Comparison of ENCODE assay signal across 8 mouse cellular contexts in genomic region chr11:20400302-20401234, GRCm38 (mm10).
A peak's percentile ranks its signal among the peaks of the same experiment; 100 is the strongest.
DNase-seq lines count a peak whose midpoint lies in the region; ATAC-seq and TF ChIP-seq lines count a peak whose summit lies in the region.

No protein-coding gene starts in this region.

- no peak overlapping the region for H3K4me3 ChIP-seq in MEL (ENCODE audit: control insufficient read depth in 1 of 2, insufficient read depth in 1 of 2, low read depth in 2 of 2, low read length in 2 of 2)
- H3K4me3 ChIP-seq in forebrain, postnatal 0 days (ENCODE audit: low read depth, low read length): peak overlapping the region; percentile 33

- 4% methylated on average over 32 of the region's 32 CpGs for whole genome bisulfite sequencing in forebrain, postnatal 0 days

- no peaks in the 10 kb centered on the region for H3K36me3 ChIP-seq in MEL (ENCODE audit: control insufficient read depth in 1 of 2, insufficient read depth in 2 of 2, low read length in 2 of 2)
- no peaks in the 10 kb centered on the region for H3K36me3 ChIP-seq in forebrain, postnatal 0 days (ENCODE audit: insufficient read depth)

- TF ChIP-seq POLR2A in MEL (IDR thresholded peaks at IDR 0.05; ENCODE audit: control insufficient read depth in 1 of 2, insufficient read depth in 1 of 2, low read depth in 1 of 2, low read length in 2 of 2, poor library complexity in 1 of 2): no peak

- no peaks in the 10 kb centered on the region for H3K79me2 ChIP-seq in MEL (ENCODE audit: control insufficient read depth, insufficient read depth, low read length, poor library complexity)

- H3K27me3 ChIP-seq in MEL (ENCODE audit: control insufficient read depth in 1 of 2, insufficient read depth in 2 of 2, low read length in 2 of 2): no peaks in the 10 kb centered on the region; a peak in 4 of 4 replicates
- no peaks in the 10 kb centered on the region for H3K27me3 ChIP-seq in forebrain, postnatal 0 days (ENCODE audit: insufficient read depth, low read length)

- H3K9ac ChIP-seq in MEL (ENCODE audit: control insufficient read depth, low read depth, low read length, poor library complexity, severe bottlenecking): no peak overlapping the region
- 0 out of 2 replicates have a peak overlapping the region, but pooled peaks have one; percentile 19 for H3K9ac ChIP-seq in forebrain, postnatal 0 days

- peak; percentile 37 to 95 (median 83) for TF ChIP-seq CTCF in MEL (IDR thresholded peaks at IDR 0.05 in 2 of 3, conservative IDR thresholded peaks at IDR 0.05 in 1 of 3; ENCODE audit: control insufficient read depth in 1 of 3, insufficient read depth in 1 of 3, low read depth in 2 of 3, low read length in 3 of 3, poor library complexity in 1 of 3, severe bottlenecking in 1 of 3)
- peak; percentile 93 for TF ChIP-seq CTCF in forebrain, postnatal 0 days (IDR thresholded peaks at IDR 0.05; ENCODE audit: low read depth)

- peak; percentile 71 for DNase-seq in MEL (ENCODE audit: low read depth, low spot score)
- DNase-seq in cerebellum, adult 11 months: peak; percentile 62
- DNase-seq in forebrain, postnatal 0 days: peak; percentile 92
- peak; percentile 81 to 82 for DNase-seq in heart, postnatal 36 days
- DNase-seq in layer of hippocampus, adult 18-20 months (ENCODE audit: low spot score in 2 of 2): peak; percentile 79 to 88
- peak; percentile 78 to 84 for DNase-seq in lung, adult 18-20 months
- peak; percentile 70 for DNase-seq in thymus, postnatal 0 days (ENCODE audit: low spot score)

- intact Hi-C loops in heart, postnatal 36 days (cut with DNase I): loop anchor here (1.0 to 5.0 kb wide), 5 partner anchors 68 to 578 kb away; partner anchors contain the start of gene Slc1a4

- H3K9me3 ChIP-seq in MEL (replicated peaks; ENCODE audit: insufficient read depth, low read length): no peaks in the 10 kb centered on the region
- H3K9me3 ChIP-seq in forebrain, postnatal 0 days (ENCODE audit: low read length): no peaks in the 10 kb centered on the region

- H3K4me2 ChIP-seq in forebrain, postnatal 0 days (ENCODE audit: low read depth): peak overlapping the region; percentile 52

- no peak overlapping the region for H3K27ac ChIP-seq in MEL (ENCODE audit: control insufficient read depth, low read depth, low read length)
- no peak overlapping the region; the same call in 1 of the 2 replicates for H3K27ac ChIP-seq in forebrain, postnatal 0 days (ENCODE audit: low read depth, low read length)

- TF ChIP-seq RAD21 in MEL (IDR thresholded peaks at IDR 0.05; ENCODE audit: low read depth, low read length): peak; percentile 90

- no peaks in the 10 kb centered on the region for H3K4me1 ChIP-seq in MEL (ENCODE audit: control insufficient read depth in 1 of 2, insufficient read depth in 2 of 2, low read length in 2 of 2)
- 0 out of 2 replicates have a peak, but pooled peaks cover 3% of the 10 kb centered on the region for H3K4me1 ChIP-seq in forebrain, postnatal 0 days (ENCODE audit: insufficient read depth)

- TF ChIP-seq EP300 in MEL (IDR thresholded peaks at IDR 0.05; ENCODE audit: low read depth in 1 of 2, low read length in 2 of 2): no peak

- ATAC-seq in forebrain, postnatal 0 days: peak; percentile 94
- 0 out of 2 replicates have a peak, but pooled peaks have one; percentile 19 for ATAC-seq in neutrophil, adult 5-6 weeks (ENCODE audit: extremely low read depth, insufficient number of reproducible peaks, low FRiP score, poor library complexity, severe bottlenecking)

TF ChIP-seq in MEL, 35 proteins besides CTCF, POLR2A, EP300 and RAD21:
- TF ChIP-seq KAT2A (conservative IDR thresholded peaks at IDR 0.05; ENCODE audit: low read depth, low read length): no peak
- no peak for TF ChIP-seq CHD1 (IDR thresholded peaks at IDR 0.05; ENCODE audit: low read depth, low read length)
- TF ChIP-seq MAX (IDR thresholded peaks at IDR 0.05; ENCODE audit: low read length): no peak
- no peak for TF ChIP-seq TBP (IDR thresholded peaks at IDR 0.05; ENCODE audit: low read depth, low read length)
- no peak for TF ChIP-seq BHLHE40 (IDR thresholded peaks at IDR 0.05; ENCODE audit: borderline replicate concordance, low read depth, low read length)
- TF ChIP-seq GATA1 (IDR thresholded peaks at IDR 0.05; ENCODE audit: low read depth, low read length): no peak
- TF ChIP-seq POLR2AphosphoS5 (IDR thresholded peaks at IDR 0.05; ENCODE audit: borderline replicate concordance, low read depth, low read length): no peak
- no peak for TF ChIP-seq NELFE (IDR thresholded peaks at IDR 0.05; ENCODE audit: low read depth, low read length)
- TF ChIP-seq CHD2 (IDR thresholded peaks at IDR 0.05; ENCODE audit: low read length): no peak
- TF ChIP-seq MEF2A (IDR thresholded peaks at IDR 0.05; ENCODE audit: extremely low read depth, insufficient replicate concordance, low read depth, low read length, poor library complexity, severe bottlenecking): no peak
- TF ChIP-seq MAZ (IDR thresholded peaks at IDR 0.05; ENCODE audit: low read depth, low read length): no peak
- no peak for TF ChIP-seq E2F4 (IDR thresholded peaks at IDR 0.05; ENCODE audit: borderline replicate concordance, low read depth, low read length)
- peak; percentile 29; the same call in 1 of the 2 replicates for TF ChIP-seq SIN3A (IDR thresholded peaks at IDR 0.05; ENCODE audit: low read length)
- peak; percentile 93 for TF ChIP-seq SMC3 (IDR thresholded peaks at IDR 0.05; ENCODE audit: low read depth, low read length)
- TF ChIP-seq ELF1 (IDR thresholded peaks at IDR 0.05; ENCODE audit: low read depth, low read length): no peak
- no peak for TF ChIP-seq ZKSCAN1 (IDR thresholded peaks at IDR 0.05; ENCODE audit: low read depth, low read length)
- TF ChIP-seq TCF12 (IDR thresholded peaks at IDR 0.05; ENCODE audit: low read depth, low read length): no peak
- peak; percentile 83 for TF ChIP-seq ZC3H11A (IDR thresholded peaks at IDR 0.05; ENCODE audit: low read depth, low read length)
- no peak for TF ChIP-seq ZMIZ1 (IDR thresholded peaks at IDR 0.05; ENCODE audit: low read depth, low read length)
- no peak for TF ChIP-seq HCFC1 (IDR thresholded peaks at IDR 0.05; ENCODE audit: low read depth, low read length)
- no peak for TF ChIP-seq MAFK (IDR thresholded peaks at IDR 0.05; ENCODE audit: borderline replicate concordance, low read depth, low read length)
- TF ChIP-seq ZNF384 (IDR thresholded peaks at IDR 0.05; ENCODE audit: low read depth, low read length): no peak
